Mouse (Mus musculus): Measurements from ENCODE around the gene Nrg3.
"Not testable (repeated sequence)": the region's sequence is repeated elsewhere in the genome, so short reads cannot be mapped to it uniquely, and the experiment has no call there.

Nrg3 gene

DNA sequence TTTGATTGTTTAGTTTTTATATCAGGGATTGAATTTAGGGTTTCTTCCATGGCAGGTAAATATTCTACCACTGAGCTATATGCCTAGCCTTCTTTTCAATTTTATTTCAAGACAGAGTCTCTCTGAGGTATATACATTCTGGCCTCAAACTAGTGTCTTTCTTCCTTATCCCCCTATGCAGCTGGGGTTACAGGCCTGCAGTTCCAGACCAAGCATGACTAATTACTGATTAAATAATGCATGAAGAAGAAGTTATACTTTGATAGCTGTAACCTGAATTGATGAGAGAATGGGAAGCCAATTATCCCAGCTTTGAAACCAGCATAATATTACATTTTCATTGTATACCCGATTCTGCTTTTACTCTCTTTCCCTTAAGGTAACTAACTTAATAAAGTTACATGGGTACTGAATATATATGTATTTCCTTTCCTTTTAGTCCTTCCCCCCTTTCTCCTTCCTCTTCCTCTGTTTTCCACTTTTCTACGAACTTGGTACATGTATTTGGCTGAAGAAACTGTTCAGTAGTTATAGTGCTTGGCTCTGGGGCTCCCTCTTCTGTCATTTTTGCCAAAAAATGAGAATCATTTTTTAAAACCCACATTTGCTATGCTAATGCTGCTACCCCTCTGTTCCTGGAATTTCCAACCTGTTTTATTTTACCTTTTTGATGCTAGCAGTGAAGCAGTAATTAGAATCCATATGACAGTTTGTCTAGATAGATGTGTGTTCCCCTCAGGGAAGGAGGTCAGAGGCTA lies 843.8 kb downstream of the Nrg3 start:
- DNase-seq (ENCODE audit: low read depth, low spot score) = no peak

DNA sequence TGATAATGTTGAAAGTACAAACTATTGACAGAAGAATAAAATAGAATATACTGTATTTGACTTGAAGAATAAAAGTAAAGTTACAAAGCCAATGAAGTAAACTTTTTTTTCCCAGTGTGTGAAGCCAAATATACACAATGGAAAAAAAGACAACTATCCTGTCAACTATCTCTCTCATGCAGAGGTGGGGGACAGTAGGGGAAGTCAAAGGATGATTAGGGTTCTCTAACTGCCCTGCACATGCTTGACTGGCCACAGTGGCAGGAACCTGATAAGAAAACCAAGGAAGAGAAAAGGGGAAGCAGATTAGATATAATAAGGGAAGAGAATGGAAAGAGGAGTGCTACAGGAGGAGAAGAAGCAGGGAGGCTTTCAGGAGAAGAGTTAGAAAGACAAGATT lies 855.9 kb downstream of the Nrg3 start:
- no peak for DNase-seq (ENCODE audit: low read depth, low spot score)

DNA sequence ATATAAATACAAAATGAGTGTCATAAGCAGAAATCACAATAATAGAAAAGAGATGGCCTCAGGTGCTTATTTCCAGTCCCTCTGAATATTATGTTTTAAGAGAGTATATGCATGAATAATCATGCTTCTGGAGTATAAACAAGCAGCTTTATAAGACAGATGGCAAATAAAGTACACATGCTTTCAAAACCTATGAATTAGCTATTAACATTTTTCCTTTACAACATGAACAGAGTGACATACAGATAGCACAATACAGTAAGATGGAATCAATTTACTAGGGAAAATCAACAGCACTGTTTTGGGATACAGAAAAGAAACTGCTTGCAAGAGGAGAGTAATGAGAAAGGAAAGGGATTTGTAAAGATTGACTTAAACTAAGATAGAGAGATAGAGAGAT lies 875.2 kb downstream of the Nrg3 start:
- no peak for DNase-seq (ENCODE audit: low read depth, low spot score)

DNA sequence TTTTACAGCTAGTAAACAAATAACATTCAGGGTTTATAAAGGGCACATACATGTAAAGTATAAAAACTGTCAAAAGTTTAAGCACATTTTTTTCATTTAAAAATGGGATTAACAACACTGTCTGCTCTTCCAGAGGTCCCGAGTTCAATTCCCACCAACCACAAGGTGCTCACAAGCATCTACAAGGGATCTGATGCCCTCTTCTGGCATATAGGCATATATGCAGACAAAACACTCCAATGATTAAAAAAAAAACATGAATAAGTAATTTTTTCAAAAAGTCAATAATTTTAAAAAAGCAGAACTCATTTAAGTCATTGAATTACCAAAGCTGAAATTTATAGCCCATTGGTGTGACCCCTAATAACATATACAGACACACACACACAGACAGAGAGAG lies 878.6 kb downstream of the Nrg3 start:
- no peak for DNase-seq (ENCODE audit: low read depth, low spot score)

DNA sequence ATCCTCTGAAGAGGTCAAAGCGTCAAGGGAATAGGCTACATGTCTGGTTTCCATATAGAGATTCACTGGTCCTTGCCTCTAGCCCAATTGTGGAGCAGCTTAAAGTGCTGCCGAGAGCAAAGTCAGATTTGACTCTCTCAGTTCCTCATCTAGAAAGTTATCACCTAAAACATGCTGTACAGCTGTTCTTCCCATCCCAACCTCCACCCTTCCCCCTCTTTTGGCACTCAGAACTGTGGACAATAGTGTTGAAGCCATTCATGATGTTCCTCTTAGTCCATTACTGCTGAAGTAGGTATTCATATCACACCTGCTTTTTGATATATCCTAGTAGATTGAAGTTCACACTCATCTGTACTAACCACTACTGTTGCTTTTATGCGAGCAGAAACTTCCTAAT lies 896.1 kb downstream of the Nrg3 start:
- no peak for DNase-seq (ENCODE audit: low read depth, low spot score)

DNA sequence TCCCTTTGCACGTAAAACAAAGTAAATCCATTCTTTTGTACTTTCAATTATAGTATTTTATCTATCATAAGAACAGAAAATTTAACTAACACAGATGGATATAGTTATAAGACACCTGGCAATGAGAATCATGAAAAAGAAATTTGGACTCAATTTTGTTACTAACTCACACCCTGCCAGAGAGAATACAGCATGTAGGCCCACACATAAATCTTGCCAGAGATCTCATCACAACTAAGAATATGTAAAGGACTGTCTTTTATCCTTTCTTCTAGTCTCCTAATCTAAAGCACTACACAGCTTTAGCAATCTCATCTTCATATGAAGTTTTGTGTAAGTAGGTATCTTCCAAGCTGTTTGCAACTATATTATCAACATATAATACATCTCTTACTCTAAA lies 904.7 kb downstream of the Nrg3 start:
- no peak for DNase-seq (ENCODE audit: low read depth, low spot score)

DNA sequence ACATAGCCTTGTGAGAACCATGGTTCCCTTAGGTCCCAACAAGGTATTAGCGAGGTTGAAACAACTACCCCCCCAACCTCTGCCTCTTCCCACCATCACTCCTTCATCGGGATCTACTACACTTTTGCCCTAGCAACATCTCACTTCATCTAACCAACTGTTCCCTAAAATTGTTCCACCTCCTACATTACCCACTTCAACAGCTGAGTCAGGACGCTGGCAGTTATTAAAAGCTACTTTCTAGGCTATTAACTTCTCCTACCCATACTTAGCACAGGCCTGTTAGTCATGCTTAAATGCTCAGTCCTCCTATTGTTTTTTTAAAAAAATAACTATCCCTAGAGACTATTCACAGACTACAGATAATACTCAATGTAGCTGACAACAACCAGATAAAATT lies 906.7 kb downstream of the Nrg3 start:
- no peak for DNase-seq (ENCODE audit: low read depth, low spot score)

DNA sequence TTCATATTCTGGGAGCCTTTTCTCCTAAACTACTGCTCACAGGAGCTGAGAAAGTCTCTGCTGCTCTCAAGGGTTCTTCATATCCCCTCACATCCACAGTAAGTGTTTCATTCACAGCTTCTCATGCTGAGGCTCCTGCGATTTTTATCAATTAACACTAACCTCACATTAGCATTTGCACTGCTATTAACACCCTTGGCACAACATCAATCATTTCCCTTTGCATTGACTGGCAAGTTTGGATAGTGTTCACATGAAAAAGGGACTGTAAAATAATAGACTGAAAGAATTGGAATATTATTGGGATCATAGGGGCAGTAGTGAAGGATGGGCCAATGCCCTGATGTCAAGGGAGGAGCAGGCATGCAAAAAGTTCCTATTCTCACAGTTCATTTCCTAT lies 918.3 kb downstream of the Nrg3 start:
- no peak for DNase-seq (ENCODE audit: low read depth, low spot score)

DNA sequence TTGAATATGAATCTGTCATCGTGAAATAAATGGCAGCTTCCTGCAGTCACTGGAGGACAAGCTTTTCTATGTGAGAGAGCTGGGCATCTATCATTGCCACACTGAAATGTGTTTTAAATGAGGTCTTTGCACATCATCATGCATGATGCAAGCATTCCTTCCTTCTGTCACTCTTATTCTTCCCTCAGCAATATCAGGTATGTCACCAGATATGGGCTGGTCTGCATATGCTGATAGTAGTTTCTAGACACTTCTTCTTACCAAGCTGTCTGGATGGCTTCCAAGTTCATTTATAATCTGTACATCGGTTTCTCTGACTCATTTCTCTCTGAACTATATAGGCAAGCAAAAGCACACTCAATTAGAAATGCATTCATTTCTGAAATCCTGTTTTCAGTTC lies 925.6 kb downstream of the Nrg3 start:
- no peak for DNase-seq (ENCODE audit: low read depth, low spot score)

DNA sequence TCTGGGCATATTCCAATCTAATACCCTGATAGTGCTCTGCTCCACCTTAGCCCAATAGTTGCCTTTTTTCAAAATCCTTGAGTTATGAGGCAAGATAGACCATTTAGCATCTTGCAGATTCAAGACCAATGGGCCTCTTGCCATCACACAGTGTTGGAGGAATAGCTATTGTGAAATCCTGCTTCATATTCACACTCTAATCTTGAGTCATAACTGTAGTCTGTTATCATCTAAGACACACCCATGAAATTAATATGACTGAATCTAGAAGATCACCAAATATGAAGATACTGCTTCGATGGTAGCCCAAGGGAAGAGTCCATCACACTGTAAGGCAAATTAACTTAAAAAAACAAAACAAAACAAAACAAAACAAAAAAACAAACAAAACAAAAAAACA lies 937.7 kb downstream of the Nrg3 start:
- no peak for DNase-seq (ENCODE audit: low read depth, low spot score)

DNA sequence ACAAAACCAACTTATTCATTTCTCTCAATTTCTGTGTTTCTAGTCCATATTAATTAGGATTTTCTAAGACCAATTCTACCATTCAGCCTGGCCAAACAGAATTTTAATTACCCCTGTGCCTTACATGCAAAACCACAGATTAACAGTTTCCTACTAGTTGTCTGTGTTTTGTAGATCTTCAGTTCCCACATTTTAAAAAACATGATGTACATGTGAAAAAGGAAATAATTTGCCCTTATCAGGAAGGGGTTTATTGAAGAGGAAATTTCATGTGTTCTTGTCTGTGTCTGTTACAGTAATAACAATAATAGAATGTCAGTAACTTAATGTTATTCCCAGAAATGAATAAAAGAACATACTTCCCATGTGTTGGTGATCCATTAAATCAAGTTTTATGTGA lies 939.4 kb downstream of the Nrg3 start:
- no peak for DNase-seq (ENCODE audit: low read depth, low spot score)

DNA sequence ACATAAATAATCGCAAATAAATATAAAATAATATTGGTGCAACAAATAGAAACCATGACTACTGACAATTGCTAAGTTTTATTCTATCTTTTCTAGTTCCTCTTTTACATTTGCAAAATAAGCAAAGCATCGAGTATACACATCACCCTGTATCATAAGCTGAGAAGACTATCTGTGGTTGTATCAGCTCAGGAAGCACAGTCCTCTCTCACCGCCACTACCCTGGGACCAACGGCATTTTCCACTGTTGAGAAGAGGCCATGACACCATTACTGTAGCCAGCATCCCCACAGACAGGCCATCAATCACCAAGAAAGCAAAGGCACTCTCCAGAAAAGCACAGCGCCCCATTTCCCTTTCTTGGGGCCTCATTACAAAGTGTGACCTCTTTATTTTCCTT lies 956.7 kb downstream of the Nrg3 start:
- DNase-seq (ENCODE audit: low read depth, low spot score) = no peak

DNA sequence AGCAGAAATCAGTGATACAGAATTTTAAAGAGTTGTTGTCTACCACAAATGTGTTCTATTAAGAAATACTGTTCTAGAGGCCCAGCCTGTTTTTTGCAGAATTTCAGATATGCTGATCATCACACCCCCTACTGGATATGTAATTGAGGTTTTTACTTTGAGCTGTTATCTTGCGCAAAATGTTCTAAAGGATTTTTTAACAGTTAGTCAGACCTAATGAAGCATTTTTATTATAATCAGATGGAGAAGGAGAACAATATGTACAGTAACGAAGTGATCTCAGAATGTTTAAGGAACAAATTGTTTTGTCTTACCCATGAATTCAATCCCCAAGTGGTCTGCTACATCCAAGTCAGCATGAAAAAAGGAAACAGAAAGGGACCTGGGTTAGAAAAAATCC lies 963.9 kb downstream of the Nrg3 start:
- no peak for DNase-seq (ENCODE audit: low read depth, low spot score)

DNA sequence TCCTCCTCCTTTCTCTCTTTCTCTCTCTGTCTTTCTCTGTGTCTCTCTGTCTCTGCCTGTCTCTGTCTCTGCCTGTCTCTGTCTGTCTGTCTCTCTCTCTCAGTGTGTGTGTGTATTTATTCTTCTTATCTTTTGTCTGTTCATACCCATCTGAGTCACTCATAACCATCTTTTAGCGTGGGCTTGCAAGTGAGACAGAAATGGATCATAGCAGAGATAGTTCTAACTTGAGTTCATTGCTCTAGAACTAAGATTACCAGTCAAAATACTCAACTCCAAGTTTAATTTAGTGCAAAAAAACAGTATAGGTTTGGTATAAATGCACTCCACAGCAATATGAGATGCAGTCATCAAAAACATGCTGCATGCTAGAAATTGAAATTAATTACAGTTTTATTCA lies 977.9 kb downstream of the Nrg3 start:
- DNase-seq (ENCODE audit: low read depth, low spot score) = no peak

DNA sequence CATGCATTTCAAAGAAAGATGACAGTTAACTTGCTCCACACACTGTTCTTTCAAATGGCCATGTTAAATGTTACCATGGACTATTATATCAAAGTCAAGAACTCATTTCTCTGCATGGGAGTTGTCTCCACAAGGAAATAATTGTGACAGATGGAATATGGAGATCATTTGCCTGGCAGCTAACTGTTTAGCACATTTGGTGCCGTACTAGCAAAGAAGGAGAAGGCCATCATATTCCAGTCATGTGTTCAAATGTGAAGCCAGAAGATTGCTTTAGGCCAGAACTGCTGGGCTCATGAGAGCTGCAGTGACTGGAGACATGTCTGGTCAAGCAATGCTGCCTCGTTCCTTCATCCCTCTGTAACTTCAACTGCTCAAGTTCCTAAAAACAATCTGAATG lies 1025.8 kb downstream of the Nrg3 start:
- no peak for DNase-seq (ENCODE audit: low read depth, low spot score)

DNA sequence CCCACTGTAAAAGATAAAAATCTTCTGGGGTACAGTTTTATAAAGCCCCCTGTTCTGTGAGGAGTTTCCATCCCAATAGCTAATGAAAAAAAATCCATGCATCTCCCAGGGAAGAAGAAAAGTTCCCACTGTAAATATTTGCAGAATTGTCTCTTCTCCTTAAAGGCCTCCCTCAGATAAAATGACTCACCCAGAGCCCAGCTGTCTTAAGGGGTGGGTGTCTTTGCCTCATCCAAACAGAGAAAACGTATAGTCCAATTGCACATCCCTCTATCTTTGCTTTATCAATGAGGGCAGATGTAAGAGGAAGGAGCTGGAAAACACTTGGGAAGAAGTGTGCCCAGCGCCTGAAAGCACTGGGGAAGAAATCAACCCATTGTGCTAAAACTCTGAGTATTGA lies 1028.1 kb downstream of the Nrg3 start:
- no peak for DNase-seq (ENCODE audit: low read depth, low spot score)

DNA sequence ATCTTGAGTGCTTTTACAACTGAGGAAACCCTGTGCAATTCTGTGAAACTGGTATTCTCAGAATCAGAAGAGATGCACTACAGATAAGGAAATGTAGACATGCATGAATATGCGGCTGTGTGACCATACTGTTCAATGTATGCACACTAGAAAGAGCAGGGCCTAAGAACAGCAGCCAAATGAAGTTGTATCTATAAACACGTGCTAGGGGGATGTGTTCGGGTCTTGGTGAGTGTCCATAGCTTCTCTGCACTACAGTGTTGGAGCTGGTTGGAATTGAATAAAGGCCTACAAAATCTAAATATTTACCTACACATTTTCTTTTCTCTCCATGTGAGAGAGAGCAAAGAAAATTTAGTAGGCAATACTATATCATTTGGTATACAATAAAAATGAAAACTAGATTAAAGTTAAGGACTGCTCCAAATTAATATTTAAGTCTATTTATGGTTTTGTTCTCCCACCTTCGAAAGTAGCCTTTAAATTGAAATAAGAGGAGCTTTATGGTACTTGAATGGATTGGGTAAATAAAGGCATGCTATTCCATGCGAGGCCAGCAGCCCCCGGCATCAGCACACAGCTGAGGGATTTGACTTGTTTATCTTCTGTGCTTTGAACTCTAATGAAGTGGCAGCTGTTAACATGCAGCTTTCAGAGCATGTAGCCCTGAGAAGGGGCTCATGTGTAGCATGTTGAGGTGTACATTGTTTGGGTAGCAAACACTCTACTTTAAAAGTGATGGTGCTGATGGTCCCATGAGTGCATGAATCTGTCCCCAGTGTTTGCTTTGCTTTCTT lies 1038.9 kb downstream of the Nrg3 start:
- DNase-seq (ENCODE audit: low read depth, low spot score) = no peak

DNA sequence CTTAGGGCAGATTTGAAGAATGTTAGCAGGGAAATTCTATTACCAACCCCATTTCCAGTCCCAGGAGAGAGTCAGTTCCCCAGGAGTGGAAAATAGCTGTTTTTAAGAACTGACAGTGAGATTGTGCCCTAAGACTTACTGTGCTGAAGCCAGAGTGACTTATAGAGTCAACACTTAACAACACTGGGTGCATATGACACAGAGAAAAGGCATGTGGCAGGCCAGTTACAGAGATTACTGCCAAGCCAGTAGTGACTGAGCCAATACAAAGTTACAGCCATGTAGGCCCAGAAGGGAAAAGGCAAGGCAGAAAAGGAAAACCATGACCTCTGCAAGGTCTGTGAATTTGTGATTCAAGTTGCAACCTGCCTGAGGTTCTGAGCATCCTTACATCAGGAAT lies 1098.2 kb downstream of the Nrg3 start:
- no peak for DNase-seq (ENCODE audit: low read depth, low spot score)

DNA sequence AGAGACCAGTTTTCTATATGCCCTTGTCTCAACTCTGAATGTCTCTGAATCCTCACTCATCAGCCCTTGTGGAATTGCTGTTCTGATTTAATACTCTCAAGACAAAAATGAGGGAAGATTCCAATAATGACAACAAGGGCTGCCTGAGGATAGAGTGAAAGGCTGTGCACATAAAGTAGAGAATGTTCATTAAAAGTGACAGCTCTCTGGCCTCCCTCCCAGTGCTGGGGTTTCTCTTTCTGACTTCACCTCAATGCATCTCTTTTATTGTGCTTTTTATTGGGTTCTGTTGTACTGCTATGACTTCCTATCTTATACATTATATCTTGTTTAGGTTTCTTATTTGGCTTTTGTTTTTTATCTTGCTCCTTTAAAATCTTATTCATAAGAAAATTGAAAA lies 1131.9 kb downstream of the Nrg3 start:
- no peak for DNase-seq (ENCODE audit: low read depth, low spot score)

DNA sequence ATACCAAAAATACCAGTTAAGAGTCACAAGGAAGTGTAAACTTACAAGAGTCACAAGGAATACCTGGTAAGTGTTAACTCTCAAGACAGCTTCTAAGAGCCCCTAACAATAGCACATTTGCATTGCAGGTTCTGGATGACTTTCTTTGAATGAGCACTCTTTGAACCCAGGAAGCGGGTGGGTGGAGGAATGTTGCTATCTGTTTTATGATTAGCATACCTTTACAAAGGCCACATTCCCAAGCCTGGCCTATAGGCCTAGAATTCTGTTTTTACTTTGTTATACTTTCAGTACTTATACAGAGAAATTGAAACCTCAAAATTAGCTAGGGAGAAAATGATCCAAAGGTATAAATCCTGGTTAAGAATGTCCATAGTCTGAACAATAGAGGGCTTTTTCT lies 1150.0 kb downstream of the Nrg3 start:
- DNase-seq (ENCODE audit: low read depth, low spot score) = not testable (repeated sequence)

DNA sequence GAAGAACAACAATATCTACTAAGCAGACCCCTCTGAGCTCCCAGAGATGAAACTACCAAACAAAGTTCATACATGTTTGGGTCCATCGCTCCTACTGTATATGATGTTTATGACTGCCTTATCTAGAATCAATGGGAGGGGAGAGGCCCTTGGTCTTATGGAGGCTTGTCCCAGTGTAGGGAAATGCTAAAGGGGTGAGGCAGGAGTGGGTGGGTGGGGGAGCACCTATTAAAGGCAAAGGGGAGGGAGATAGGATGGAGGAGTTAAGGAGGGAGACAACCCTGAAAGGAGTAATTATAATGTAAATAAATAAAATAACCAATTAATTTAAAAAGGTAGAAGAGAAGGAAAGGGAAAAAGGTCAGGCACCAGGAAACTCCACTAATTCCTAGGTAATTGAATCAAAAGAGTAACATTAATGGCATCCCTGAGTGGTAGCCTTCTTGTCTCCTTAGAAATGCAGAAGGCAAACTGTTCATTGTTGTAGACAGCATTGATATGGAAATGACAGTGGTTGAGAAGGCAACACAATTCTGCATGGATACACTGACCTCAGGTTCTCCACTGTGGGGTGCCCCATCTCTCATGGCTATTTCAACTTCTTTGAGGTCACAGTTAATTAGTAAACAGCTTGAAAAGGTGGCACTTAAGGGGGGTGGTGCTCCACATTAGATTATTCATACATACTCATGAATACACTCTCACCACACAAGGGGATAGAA lies 1152.1 kb downstream of the Nrg3 start:
- DNase-seq (ENCODE audit: low read depth, low spot score) = no peak
